Mouse (Mus musculus): ENCODE measurements around the gene Usp43.
A peak's percentile ranks its signal among the peaks of the same experiment; 100 is the strongest.

DNA sequence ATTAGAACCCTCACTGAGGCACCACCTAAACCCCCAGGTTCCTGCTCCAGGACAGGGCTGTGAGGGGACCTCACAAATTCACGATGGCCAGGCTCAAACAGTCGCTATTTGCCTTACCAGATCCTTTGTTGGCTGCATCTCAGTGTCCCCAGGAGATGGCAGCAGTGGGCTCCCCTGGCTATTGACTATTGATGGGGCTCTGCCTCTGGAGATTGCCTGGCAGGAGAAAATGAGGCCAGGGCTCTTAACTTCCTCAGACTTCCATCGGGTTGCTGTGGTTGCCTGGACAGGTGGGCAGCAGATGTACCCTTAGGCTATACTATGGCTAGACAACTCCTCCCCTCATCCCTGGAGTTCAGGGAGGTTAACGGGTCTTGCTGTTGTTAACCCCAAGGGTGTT, 101.7 kb downstream of the Usp43 start:
- TF ChIP-seq CTCF (IDR thresholded peaks at IDR 0.05) (peak; percentile 81), EP300 (IDR thresholded peaks at IDR 0.05) (no peak)
